Mouse (Mus musculus) bone marrow macrophage, adult 2 months (primary cell): ENCODE results near the gene Sf3b5. TPM values are rescaled to one million over a fixed set of nuclear protein-coding genes. Genes with fewer than 3 reads are reported as not detected.

Experiments used
- H3K27ac ChIP-seq: 2 replicates; pipeline ENCODE4 v1.5.1; 2012; ENCODE audit warnings: low read depth, low read length; ENCODE audit not compliant: insufficient read depth
- H3K4me1 ChIP-seq: 2 replicates; pipeline ENCODE4 v1.6.1; 2012; ENCODE audit warnings: low read length; ENCODE audit not compliant: control insufficient read depth, insufficient read depth
- H3K4me3 ChIP-seq: 2 replicates; pipeline ENCODE4 v1.5.1; 2012; ENCODE audit warnings: mild to moderate bottlenecking, low read length, moderate library complexity; ENCODE audit not compliant: insufficient read depth
- CTCF ChIP-seq: IDR thresholded peaks from 2 replicates; pipeline ENCODE4 v1.5.1; 2012; ENCODE audit warnings: low read depth, mild to moderate bottlenecking, low read length, moderate library complexity
- POLR2A ChIP-seq: IDR thresholded peaks from 2 replicates; pipeline ENCODE4 v1.6.1; 2012; ENCODE audit warnings: mild to moderate bottlenecking, low read depth, low read length, borderline replicate concordance
- polyA plus RNA-seq: library from polyadenylated mRNA; stranded (reverse); fragments of >200 nt; gene quantifications from 2 replicates; pipeline ENCODE4 v1.2.4, GENCODE M21; 2012; ENCODE audit not compliant: missing spikeins, insufficient read depth, insufficient read length

Gene Sf3b5
- polyA plus RNA-seq, 1 experiment: 17.1 TPM

DNA sequence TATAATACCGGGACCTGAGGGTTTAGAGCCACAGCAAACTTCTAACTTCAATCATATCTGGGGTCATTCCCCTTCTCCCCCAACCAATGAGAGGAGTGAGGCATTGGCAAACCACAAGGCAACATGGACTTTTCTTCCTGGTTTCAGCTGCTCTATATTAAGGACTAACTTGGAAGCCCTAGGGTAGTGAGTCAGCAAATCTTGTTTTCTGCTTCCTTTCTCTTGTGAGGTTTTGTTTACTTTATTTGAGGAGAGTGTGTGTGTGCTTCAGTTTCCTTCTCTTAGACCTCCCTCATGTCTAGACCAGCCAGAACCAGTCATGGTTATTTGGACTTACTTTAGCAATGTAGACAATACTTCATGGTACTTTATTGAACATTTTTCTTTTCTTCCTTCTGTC is 23.1 kb downstream of the Sf3b5 start:
- H3K4me1 ChIP-seq: peaks cover 9% of the 10 kb centered on the region
- no peak for TF ChIP-seq POLR2A
- no peak for TF ChIP-seq CTCF
- H3K4me3 ChIP-seq: no peak overlapping the region
- H3K27ac ChIP-seq: peak overlapping the region; percentile 24

DNA sequence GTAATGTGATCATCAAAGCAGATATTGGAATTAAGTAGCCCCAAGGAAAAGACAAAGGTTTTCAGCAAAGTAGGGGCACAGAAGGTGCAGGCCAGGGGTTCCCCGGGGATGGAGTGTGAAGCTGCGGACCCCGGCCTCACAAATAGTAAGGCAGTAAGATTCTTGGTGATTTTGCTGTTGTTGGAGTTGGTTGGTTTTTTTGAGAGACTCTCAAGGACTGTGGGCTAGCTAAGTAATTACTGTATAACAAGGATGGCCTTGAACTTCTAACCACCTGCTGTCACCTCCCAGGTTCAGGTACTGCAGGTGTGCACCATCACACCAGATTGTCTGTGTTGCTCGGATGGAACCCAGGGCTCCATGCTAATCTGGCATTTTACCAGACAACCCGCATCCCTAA is 24.3 kb downstream of the Sf3b5 start:
- TF ChIP-seq POLR2A (no peak), CTCF (no peak)
- no peak overlapping the region for H3K27ac ChIP-seq
- no peak overlapping the region for H3K4me3 ChIP-seq
- H3K4me1 ChIP-seq: peaks cover 9% of the 10 kb centered on the region

DNA sequence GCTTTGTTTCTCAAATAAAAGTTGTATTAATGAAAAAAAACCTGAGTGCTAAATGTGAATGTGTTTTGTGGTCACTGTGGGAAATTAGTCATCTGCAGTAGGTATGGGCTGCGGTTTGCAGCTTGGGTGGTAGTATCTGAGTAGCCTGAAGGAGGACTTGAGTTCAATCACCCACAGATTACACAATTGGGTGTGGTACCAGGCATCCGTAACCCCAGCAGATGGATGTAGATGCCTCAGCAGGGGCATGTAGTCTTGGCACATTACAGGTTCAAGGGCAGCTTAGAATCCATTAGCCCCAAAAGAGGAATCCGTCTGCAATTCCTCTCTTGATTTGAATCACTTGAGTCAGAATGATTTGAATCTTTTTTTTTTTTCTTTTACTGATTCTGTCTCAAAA is 30.1 kb downstream of the Sf3b5 start:
- Histone ChIP-seq H3K4me1 (no peaks in the 10 kb centered on the region), H3K4me3 (no peak overlapping the region), H3K27ac (no peak overlapping the region)
- TF ChIP-seq CTCF: no peak
- no peak for TF ChIP-seq POLR2A

DNA sequence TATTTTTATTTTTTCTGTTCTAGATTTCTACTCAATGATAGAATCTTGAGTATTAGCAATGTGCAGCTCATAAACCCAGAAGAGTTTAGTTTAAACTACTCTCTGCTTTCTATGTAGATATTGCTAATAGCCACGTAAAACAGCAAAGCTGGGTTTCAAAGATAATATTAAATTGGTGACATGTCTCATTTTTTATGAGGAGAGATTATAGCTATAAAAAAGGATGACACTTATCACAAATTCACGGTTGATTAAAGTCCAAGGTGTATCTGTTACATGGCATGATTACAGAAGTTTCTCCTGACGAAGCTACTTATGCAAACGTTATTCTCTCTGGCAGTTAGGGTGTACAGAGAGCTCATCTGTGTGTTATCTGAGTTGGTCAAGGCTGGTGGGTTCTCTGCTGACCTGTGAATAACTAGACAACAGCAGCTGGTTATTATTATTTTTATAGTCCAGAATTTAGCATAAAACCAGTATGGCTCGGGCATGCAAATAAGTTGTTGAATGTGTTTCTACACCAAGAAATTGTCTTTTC is 34.6 kb downstream of the Sf3b5 start:
- TF ChIP-seq CTCF (no peak), POLR2A (no peak)
- Histone ChIP-seq H3K4me3 (no peak overlapping the region), H3K4me1 (no peaks in the 10 kb centered on the region), H3K27ac (no peak overlapping the region)

DNA sequence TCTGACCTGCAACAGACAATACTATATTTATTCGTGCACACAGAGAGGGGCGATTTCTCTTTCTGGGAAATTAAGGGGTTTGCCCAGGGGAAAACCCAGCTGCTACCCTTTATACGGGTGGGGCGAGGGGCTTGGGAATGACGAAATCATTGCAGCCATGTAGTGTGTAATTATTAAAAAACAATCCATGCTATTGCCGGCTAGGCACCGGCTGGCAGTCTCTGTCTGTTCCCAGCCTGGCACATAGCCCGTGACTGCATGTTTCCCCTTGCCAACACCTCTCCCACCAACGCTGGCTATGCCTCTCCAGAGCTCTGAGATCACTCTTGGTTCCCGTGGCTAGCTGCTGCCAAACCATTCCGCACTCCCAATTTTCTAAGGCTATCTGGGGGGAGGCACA is 39.5 kb downstream of the Sf3b5 start:
- H3K4me1 ChIP-seq: peaks cover 15% of the 10 kb centered on the region
- no peak for TF ChIP-seq CTCF
- no peak for TF ChIP-seq POLR2A
- H3K4me3 ChIP-seq: no peak overlapping the region
- no peak overlapping the region for H3K27ac ChIP-seq

DNA sequence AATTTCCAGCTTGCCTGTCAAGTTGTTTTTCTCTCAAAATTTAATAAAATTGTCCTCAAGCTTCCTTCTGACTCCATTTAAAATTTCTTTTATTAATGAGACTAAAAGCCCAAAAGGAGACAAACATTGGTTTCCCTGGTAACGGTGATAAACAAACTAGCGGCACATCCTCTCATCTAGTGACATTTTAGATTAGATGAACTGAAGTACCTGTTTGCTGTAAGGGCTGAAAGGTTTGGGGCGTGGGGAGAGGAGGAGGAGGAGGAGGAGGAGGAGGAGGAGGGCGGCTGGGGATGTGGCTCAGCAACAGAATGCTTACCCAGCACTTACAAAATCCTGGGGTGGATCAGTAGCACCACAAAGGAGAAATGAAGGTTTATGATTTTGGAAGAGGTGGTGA is 42.7 kb downstream of the Sf3b5 start:
- no peak overlapping the region for H3K27ac ChIP-seq
- TF ChIP-seq POLR2A (no peak), CTCF (no peak)
- no peak overlapping the region for H3K4me3 ChIP-seq
- H3K4me1 ChIP-seq: peaks cover 15% of the 10 kb centered on the region

DNA sequence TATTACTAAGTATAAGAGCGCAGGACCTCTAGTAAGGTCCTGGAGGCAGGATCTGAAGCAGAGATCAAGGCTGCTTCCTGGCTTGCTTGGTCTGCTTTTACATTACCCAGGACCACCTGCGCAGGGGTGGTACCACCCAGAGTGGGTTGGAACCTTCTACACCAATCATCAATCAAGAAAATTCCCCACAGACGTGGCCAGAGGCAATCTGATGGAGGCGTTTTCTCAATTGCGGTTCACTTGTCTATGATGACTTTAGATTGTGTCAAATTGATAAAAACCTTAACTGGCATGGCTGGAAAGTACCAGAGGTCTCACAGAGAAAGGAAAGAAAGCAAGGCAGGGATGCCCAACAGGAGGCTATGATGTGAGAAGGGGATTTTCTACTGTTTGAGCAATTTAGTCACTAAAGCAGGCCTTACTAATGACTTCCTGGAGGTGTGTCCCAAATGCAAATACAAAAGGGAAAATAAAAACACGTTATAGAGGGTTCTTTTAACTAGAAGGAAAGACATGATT is 51.8 kb downstream of the Sf3b5 start:
- H3K27ac ChIP-seq: no peak overlapping the region
- TF ChIP-seq CTCF (no peak), POLR2A (no peak)

More for the DNA sequence above, 51.8 kb downstream of the Sf3b5 start:
- Histone ChIP-seq H3K4me1 (peaks cover 10% of the 10 kb centered on the region), H3K4me3 (no peak overlapping the region)

Other genes with a start within 250 kb of the Sf3b5 start
- gene Utrn, start 136.0 kb upstream of the Sf3b5 start, polyA plus RNA-seq: 14.5 and 18.1 TPM in 2 replicates
- gene Stx11, start 41.0 kb upstream of the Sf3b5 start, polyA plus RNA-seq: 4.0 and 7.9 TPM in 2 replicates
- gene Plagl1, start 55.2 kb downstream of the Sf3b5 start, polyA plus RNA-seq: 0.20 TPM in 1 of 2 replicates, not detected in the other
- not detected in 2 replicates for gene Zc2hc1b, start 172.7 kb downstream of the Sf3b5 start, polyA plus RNA-seq
- 13.7 and 14.2 TPM in 2 replicates for gene Ltv1, start 187.8 kb downstream of the Sf3b5 start, polyA plus RNA-seq